Mouse (Mus musculus) kidney, adult 2 months (tissue): ENCODE data around the gene Haspin.

Experiments used
- CTCF ChIP-seq: fragments of 200-500 bp; conservative IDR thresholded peaks from 2 replicates; pipeline ENCODE4 v1.5.1; 2011; ENCODE audit warnings: low read depth, mild to moderate bottlenecking, control low read depth, low read length, moderate library complexity, mixed read lengths; ENCODE audit not compliant: insufficient read depth, insufficient read length
- POLR2A ChIP-seq: fragments of 200-500 bp; IDR thresholded peaks from one replicate; pipeline ENCODE4 v1.6.1; 2011; ENCODE audit warnings: low read depth, low read length, control low read depth

DNA sequence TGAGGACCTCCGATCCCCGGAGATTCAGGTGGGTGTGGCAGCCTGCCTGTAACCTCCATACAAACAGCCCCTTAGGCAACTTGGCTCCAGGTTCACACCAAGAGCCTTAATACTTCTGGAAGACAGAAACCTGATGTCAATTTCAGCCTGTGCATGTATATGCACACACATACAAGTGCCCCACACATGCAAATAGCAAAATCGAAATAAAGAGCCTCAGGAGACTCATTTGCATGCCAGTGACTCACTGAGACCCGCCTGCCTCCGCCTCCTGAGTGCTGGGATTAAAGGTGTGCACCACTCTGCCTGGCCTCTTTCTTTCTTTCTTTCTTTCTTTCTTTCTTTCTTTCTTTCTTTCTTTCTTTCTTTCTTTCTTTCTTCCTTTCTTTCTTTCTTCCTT is 39.2 kb downstream of the Haspin start:
- TF ChIP-seq CTCF (no peak), POLR2A (no peak)
